Mouse (Mus musculus): ENCODE measurements around the gene Sh3bgrl2. TPM values are rescaled to one million over a fixed set of nuclear protein-coding genes. Genes with fewer than 3 reads are reported as not detected.
A peak's percentile ranks its signal among the peaks of the same experiment; 100 is the strongest.

The Sh3bgrl2 gene
- polyA plus RNA-seq, 1 experiment from 2014 or later, result 17.3 TPM

GRCm38 (mm10) chr9:83630341-83630740 is 82.2 kb downstream of the Sh3bgrl2 start:
- ATAC-seq (no peak), DNase-seq (ENCODE audit: low spot score) (no peak)
- 67% methylated on average over 6 of the region's 6 CpGs for WGBS

GRCm38 (mm10) chr9:83631920-83632319 is 83.8 kb downstream of the Sh3bgrl2 start:
- Histone ChIP-seq H3K9me3 (ENCODE audit: low read length) (no peaks in the 10 kb centered on the region), H3K36me3 (ENCODE audit: insufficient read depth, low read length) (no peaks in the 10 kb centered on the region), H3K9ac (replicated peaks; ENCODE audit: low read depth) (no peak overlapping the region), H3K4me3 (ENCODE audit: low read depth, low read length) (no peak overlapping the region), H3K4me1 (ENCODE audit: insufficient read depth, low read depth, low read length) (no peaks in the 10 kb centered on the region), H3K4me2 (replicated peaks; ENCODE audit: low read depth, low read length) (no peak overlapping the region), H3K27ac (ENCODE audit: low read length) (no peak overlapping the region), H3K27me3 (replicated peaks; ENCODE audit: insufficient read depth, low read length) (no peaks in the 10 kb centered on the region)
- no peak for DNase-seq (ENCODE audit: low spot score)
- TF ChIP-seq EP300 (IDR thresholded peaks at IDR 0.05), result no peak
- peak; percentile 23; the same call in 1 of the 2 replicates for TF ChIP-seq CTCF (IDR thresholded peaks at IDR 0.05)
- 29% methylated on average over 5 of the region's 5 CpGs for WGBS
- ATAC-seq, result no peak

More at GRCm38 (mm10) chr9:83630341-83630740, 82.2 kb downstream of the Sh3bgrl2 start:
- Histone ChIP-seq H3K9me3 (ENCODE audit: low read length) (no peaks in the 10 kb centered on the region), H3K27ac (ENCODE audit: low read length) (no peak overlapping the region), H3K4me3 (ENCODE audit: low read depth, low read length) (no peak overlapping the region), H3K4me1 (ENCODE audit: insufficient read depth, low read depth, low read length) (no peaks in the 10 kb centered on the region), H3K27me3 (replicated peaks; ENCODE audit: insufficient read depth, low read length) (no peaks in the 10 kb centered on the region), H3K9ac (replicated peaks; ENCODE audit: low read depth) (no peak overlapping the region), H3K36me3 (ENCODE audit: insufficient read depth, low read length) (no peaks in the 10 kb centered on the region), H3K4me2 (replicated peaks; ENCODE audit: low read depth, low read length) (no peak overlapping the region)
- TF ChIP-seq CTCF (IDR thresholded peaks at IDR 0.05) (no peak), EP300 (IDR thresholded peaks at IDR 0.05) (no peak)

GRCm38 (mm10) chr9:83634703-83635102 is 86.6 kb downstream of the Sh3bgrl2 start:
- no peak overlapping the region for H3K4me2 ChIP-seq (replicated peaks; ENCODE audit: low read depth, low read length)
- H3K4me1 ChIP-seq (ENCODE audit: insufficient read depth, low read depth, low read length), result no peaks in the 10 kb centered on the region
- H3K9me3 ChIP-seq (ENCODE audit: low read length), result no peaks in the 10 kb centered on the region
- H3K36me3 ChIP-seq (ENCODE audit: insufficient read depth, low read length), result no peaks in the 10 kb centered on the region
- no peak for ATAC-seq
- H3K4me3 ChIP-seq (ENCODE audit: low read depth, low read length), result no peak overlapping the region
- H3K9ac ChIP-seq (replicated peaks; ENCODE audit: low read depth), result no peak overlapping the region
- DNase-seq (ENCODE audit: low spot score), result no peak
- H3K27ac ChIP-seq (ENCODE audit: low read length), result no peak overlapping the region
- no peaks in the 10 kb centered on the region for H3K27me3 ChIP-seq (replicated peaks; ENCODE audit: insufficient read depth, low read length)
- TF ChIP-seq CTCF (IDR thresholded peaks at IDR 0.05) (no peak), EP300 (IDR thresholded peaks at IDR 0.05) (no peak)
- WGBS, result 53% methylated on average over 3 of the region's 3 CpGs

DNA sequence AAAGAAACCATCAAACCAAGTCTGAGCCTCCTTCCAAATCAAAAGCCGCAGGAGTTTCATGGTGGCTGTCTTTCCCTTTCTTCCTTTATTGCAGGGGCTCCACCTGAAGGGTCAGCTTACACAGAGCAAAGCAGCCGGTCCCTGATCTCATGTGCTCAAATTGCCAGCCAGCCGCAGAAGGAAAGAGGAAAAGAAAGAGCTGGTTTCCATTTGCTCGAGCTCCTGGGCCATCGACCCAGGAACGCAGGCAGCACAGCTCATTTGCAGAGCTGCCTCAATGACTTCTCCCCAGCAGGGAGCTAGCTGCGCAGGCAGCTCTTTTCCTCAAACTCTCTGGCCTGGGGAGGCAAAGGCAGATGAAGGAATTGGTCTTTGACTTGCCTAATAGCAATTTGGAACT is 87.9 kb downstream of the Sh3bgrl2 start:
- H3K27me3 ChIP-seq (replicated peaks; ENCODE audit: insufficient read depth, low read length), result no peaks in the 10 kb centered on the region
- no peaks in the 10 kb centered on the region for H3K9me3 ChIP-seq (ENCODE audit: low read length)
- no peak overlapping the region for H3K9ac ChIP-seq (replicated peaks; ENCODE audit: low read depth)
- H3K4me1 ChIP-seq (ENCODE audit: insufficient read depth, low read depth, low read length), result no peaks in the 10 kb centered on the region
- no peak overlapping the region for H3K4me2 ChIP-seq (replicated peaks; ENCODE audit: low read depth, low read length)
- H3K27ac ChIP-seq (ENCODE audit: low read length), result no peak overlapping the region
- DNase-seq (ENCODE audit: low spot score), result no peak
- no peak for TF ChIP-seq CTCF (IDR thresholded peaks at IDR 0.05)
- no peak for TF ChIP-seq EP300 (IDR thresholded peaks at IDR 0.05)
- no peak overlapping the region for H3K4me3 ChIP-seq (ENCODE audit: low read depth, low read length)
- ATAC-seq, result no peak
- no peaks in the 10 kb centered on the region for H3K36me3 ChIP-seq (ENCODE audit: insufficient read depth, low read length)
- 13% methylated on average over 7 of the region's 7 CpGs for WGBS

DNA sequence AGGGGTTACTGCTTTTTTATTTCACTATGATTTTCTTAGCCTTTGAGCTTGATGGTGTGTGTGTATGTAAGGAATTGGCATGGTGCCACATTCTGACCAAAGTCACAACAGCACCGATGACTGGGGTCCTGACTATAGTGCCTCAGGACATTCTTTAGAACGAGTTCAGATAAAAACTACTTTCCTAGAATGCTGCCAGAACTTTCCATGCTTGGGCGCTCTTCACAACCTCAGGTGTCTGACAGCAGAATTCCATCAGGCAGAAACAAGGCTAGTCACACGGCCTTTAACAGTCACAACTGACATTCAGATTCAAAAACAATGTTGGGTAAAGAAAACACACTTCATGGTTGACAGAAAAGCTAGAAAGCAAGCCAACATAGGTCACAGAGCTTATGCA is 95.0 kb downstream of the Sh3bgrl2 start:
- Histone ChIP-seq H3K4me1 (ENCODE audit: insufficient read depth, low read depth, low read length) (0 out of 2 replicates have a peak, but pooled peaks cover 3% of the 10 kb centered on the region), H3K4me3 (ENCODE audit: low read depth, low read length) (no peak overlapping the region), H3K36me3 (ENCODE audit: insufficient read depth, low read length) (no peaks in the 10 kb centered on the region), H3K27me3 (replicated peaks; ENCODE audit: insufficient read depth, low read length) (no peaks in the 10 kb centered on the region), H3K27ac (ENCODE audit: low read length) (no peak overlapping the region), H3K4me2 (replicated peaks; ENCODE audit: low read depth, low read length) (no peak overlapping the region), H3K9me3 (ENCODE audit: low read length) (no peaks in the 10 kb centered on the region), H3K9ac (replicated peaks; ENCODE audit: low read depth) (no peak overlapping the region)
- WGBS, result 35% methylated on average over 4 of the region's 4 CpGs
- ATAC-seq (peak; percentile 32; the same call in 1 of the 2 replicates), DNase-seq (ENCODE audit: low spot score) (peak; percentile 36)
- TF ChIP-seq CTCF (IDR thresholded peaks at IDR 0.05) (no peak), EP300 (IDR thresholded peaks at IDR 0.05) (no peak)

- DNase-seq (ENCODE audit: low spot score) (no peak), ATAC-seq (no peak)
- no peaks in the 10 kb centered on the region for H3K27me3 ChIP-seq (replicated peaks; ENCODE audit: insufficient read depth, low read length)
- 46% methylated on average over 4 of the region's 4 CpGs for WGBS
- no peak overlapping the region for H3K27ac ChIP-seq (ENCODE audit: low read length)
- H3K9ac ChIP-seq (replicated peaks; ENCODE audit: low read depth), result no peak overlapping the region
- H3K4me2 ChIP-seq (replicated peaks; ENCODE audit: low read depth, low read length), result no peak overlapping the region
- TF ChIP-seq CTCF (IDR thresholded peaks at IDR 0.05), result no peak
- no peak for TF ChIP-seq EP300 (IDR thresholded peaks at IDR 0.05)
- no peaks in the 10 kb centered on the region for H3K36me3 ChIP-seq (ENCODE audit: insufficient read depth, low read length)
- no peak overlapping the region for H3K4me3 ChIP-seq (ENCODE audit: low read depth, low read length)
- 0 out of 2 replicates have a peak, but pooled peaks cover 3% of the 10 kb centered on the region for H3K4me1 ChIP-seq (ENCODE audit: insufficient read depth, low read depth, low read length)
- H3K9me3 ChIP-seq (ENCODE audit: low read length), result no peaks in the 10 kb centered on the region
These were observed 95.7 kb downstream of the Sh3bgrl2 start for GRCm38 (mm10) chr9:83643833-83644232.

DNA sequence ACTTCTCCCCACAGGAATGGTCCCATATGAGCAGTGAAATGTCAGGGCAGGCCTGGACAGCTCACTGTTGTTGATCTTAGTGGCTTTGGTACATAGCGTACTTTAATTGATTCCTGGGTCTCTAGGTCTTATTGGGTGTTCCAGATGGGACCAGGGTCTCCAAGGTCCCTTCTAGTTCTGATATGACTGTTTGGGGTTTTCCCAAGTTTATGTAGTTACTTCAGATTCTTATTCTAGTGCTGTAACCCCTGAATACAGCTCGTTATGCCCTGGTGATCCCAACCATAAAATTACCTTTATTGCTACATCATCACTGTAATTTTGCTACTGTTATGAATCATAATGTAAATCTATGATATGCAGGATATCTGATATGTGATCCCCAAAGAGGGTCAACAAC is 98.1 kb downstream of the Sh3bgrl2 start:
- H3K4me2 ChIP-seq (replicated peaks; ENCODE audit: low read depth, low read length), result no peak overlapping the region
- no peak overlapping the region for H3K27ac ChIP-seq (ENCODE audit: low read length)
- no peaks in the 10 kb centered on the region for H3K27me3 ChIP-seq (replicated peaks; ENCODE audit: insufficient read depth, low read length)
- H3K4me3 ChIP-seq (ENCODE audit: low read depth, low read length), result no peak overlapping the region
- 89% methylated on average over 2 of the region's 2 CpGs for WGBS
- no peak overlapping the region for H3K9ac ChIP-seq (replicated peaks; ENCODE audit: low read depth)
- TF ChIP-seq CTCF (IDR thresholded peaks at IDR 0.05) (no peak), EP300 (IDR thresholded peaks at IDR 0.05) (no peak)
- DNase-seq (ENCODE audit: low spot score) (no peak), ATAC-seq (no peak)
- no peaks in the 10 kb centered on the region for H3K9me3 ChIP-seq (ENCODE audit: low read length)
- 0 out of 2 replicates have a peak, but pooled peaks cover 3% of the 10 kb centered on the region for H3K4me1 ChIP-seq (ENCODE audit: insufficient read depth, low read depth, low read length)
- H3K36me3 ChIP-seq (ENCODE audit: insufficient read depth, low read length), result no peaks in the 10 kb centered on the region
